Mouse (Mus musculus) embryonic fibroblast, embryonic 13.5 days (primary cell): Measurements from ENCODE around the gene Pip5k1a.

ENCODE experiments used
- CTCF ChIP-seq: IDR thresholded peaks from 2 replicates; pipeline ENCODE4 v1.5.1; 2011; ENCODE audit warnings: mild to moderate bottlenecking, control low read depth, low read length, moderate library complexity, borderline replicate concordance; ENCODE audit not compliant: insufficient read depth
- POLR2A ChIP-seq: IDR thresholded peaks from 2 replicates; pipeline ENCODE4 v1.6.1; 2011; ENCODE audit warnings: low read depth, mild to moderate bottlenecking, control low read depth, low read length, moderate library complexity

DNA sequence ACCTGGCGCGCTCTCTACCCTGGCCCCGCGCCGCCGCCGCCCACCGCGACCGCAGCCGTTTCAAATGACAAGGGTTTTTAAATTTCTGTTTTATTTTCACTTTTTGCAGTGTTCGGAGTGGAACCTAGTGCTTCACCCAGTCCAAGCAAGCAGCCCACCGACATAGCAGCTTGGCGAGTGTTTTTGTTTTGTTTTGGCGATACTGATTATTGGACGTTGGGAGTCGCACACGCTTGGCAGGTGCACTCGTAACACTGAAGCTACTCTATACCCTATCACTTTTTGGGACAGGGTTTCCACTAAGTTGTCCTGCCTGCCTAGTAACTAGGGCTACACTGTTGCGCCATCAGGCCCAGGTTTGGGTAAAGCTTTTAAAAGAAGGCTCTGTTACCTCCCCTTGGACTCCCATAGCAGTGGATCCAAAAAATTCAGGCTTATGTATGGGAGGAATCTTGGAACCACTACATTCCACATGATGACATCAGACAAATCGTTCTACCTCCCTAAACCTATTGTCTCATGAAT is 90.1 kb downstream of the Pip5k1a start:
- no peak for TF ChIP-seq CTCF
- TF ChIP-seq POLR2A: no peak
